Mouse (Mus musculus) spleen, adult 10 weeks (tissue): ENCODE measurements around the gene Scgb2b21. TPM values are rescaled to one million over a fixed set of nuclear protein-coding genes. Genes with fewer than 3 reads are reported as not detected.

Experiments used
- polyA plus RNA-seq: library from polyadenylated mRNA; stranded (reverse); fragments of 350-450 nt; fragmentation: Illumina TruSeq; extraction: RNeasy Lipid Tissue Mini Kit (QIAGEN cat#74804); gene quantifications from one replicate; pipeline ENCODE4 v1.2.3, GENCODE M21; 2015; ENCODE audit warnings: low replicate concordance; ENCODE audit not compliant: insufficient read depth

The Scgb2b21 gene
- polyA plus RNA-seq, result not detected

GRCm38 (mm10) chr7:33520358-33520757 lies at the start of gene Scgb2b21:
Gene Scgb2b21 (minus strand): TSS chr7:33520458.

Other genes starting within 250 kb of the Scgb2b21 start
- gene Scgb2b19, start 240.1 kb downstream of the Scgb2b21 start, polyA plus RNA-seq, result not detected
- not detected for gene Scgb1b19, start 233.2 kb downstream of the Scgb2b21 start, polyA plus RNA-seq
- gene Scgb2b20, start 154.1 kb downstream of the Scgb2b21 start, polyA plus RNA-seq, result not detected
- gene Scgb1b20, start 147.2 kb downstream of the Scgb2b21 start, polyA plus RNA-seq, result not detected
- gene Scgb2b24, start 218.9 kb upstream of the Scgb2b21 start, polyA plus RNA-seq, result not detected
- not detected for gene Scgb1b24, start 223.3 kb upstream of the Scgb2b21 start, polyA plus RNA-seq